Mouse (Mus musculus): ENCODE data around the gene Ampd1.

The Ampd1 gene

GRCm38 (mm10) chr3:103102454-103103390 lies 28.9 kb downstream of the Ampd1 start, which contains the start of gene Dennd2c:
Dennd2c (plus strand) TSS chr3:103102604.
- peak; percentile 94 for DNase-seq (ENCODE audit: low read depth)

- DNase-seq (ENCODE audit: low read depth), result no peak
Observed at GRCm38 (mm10) chr3:103107565-103108240, 33.9 kb downstream of the Ampd1 start.

GRCm38 (mm10) chr3:103112216-103112615 lies 38.4 kb downstream of the Ampd1 start:
- no peak for DNase-seq (ENCODE audit: low read depth)

GRCm38 (mm10) chr3:103123636-103124035 lies 49.8 kb downstream of the Ampd1 start:
- DNase-seq (ENCODE audit: low read depth), result no peak

GRCm38 (mm10) chr3:103126138-103126537 lies 52.3 kb downstream of the Ampd1 start:
- no peak for DNase-seq (ENCODE audit: low read depth)

- DNase-seq (ENCODE audit: low read depth), result no peak
Observed at GRCm38 (mm10) chr3:103127177-103127576, 53.4 kb downstream of the Ampd1 start.

GRCm38 (mm10) chr3:103127721-103128120 lies 53.9 kb downstream of the Ampd1 start:
- DNase-seq (ENCODE audit: low read depth), result no peak

- DNase-seq (ENCODE audit: low read depth), result no peak
Observed at GRCm38 (mm10) chr3:103128251-103128650, 54.4 kb downstream of the Ampd1 start.

- DNase-seq (ENCODE audit: low read depth), result no peak
Observed at GRCm38 (mm10) chr3:103129367-103130159, 55.7 kb downstream of the Ampd1 start.

GRCm38 (mm10) chr3:103130236-103130751 lies 56.5 kb downstream of the Ampd1 start:
- peak; percentile 57 for DNase-seq (ENCODE audit: low read depth)

- no peak for DNase-seq (ENCODE audit: low read depth)
Observed at GRCm38 (mm10) chr3:103133098-103133497, 59.3 kb downstream of the Ampd1 start.

- no peak for DNase-seq (ENCODE audit: low read depth)
Observed at GRCm38 (mm10) chr3:103136414-103137077, 62.7 kb downstream of the Ampd1 start.

GRCm38 (mm10) chr3:103139047-103139446 lies 65.2 kb downstream of the Ampd1 start:
- DNase-seq (ENCODE audit: low read depth), result no peak

GRCm38 (mm10) chr3:103140095-103140838 lies 66.5 kb downstream of the Ampd1 start:
- DNase-seq (ENCODE audit: low read depth), result peak; percentile 29

GRCm38 (mm10) chr3:103141287-103141686 lies 67.5 kb downstream of the Ampd1 start:
- DNase-seq (ENCODE audit: low read depth), result no peak

- DNase-seq (ENCODE audit: low read depth), result no peak
Observed at GRCm38 (mm10) chr3:103142366-103142765, 68.6 kb downstream of the Ampd1 start.

- no peak for DNase-seq (ENCODE audit: low read depth)
Observed at GRCm38 (mm10) chr3:103145336-103145735, 71.5 kb downstream of the Ampd1 start.

- DNase-seq (ENCODE audit: low read depth), result no peak
Observed at GRCm38 (mm10) chr3:103145791-103146190, 72.0 kb downstream of the Ampd1 start.

- DNase-seq (ENCODE audit: low read depth), result no peak
Observed at GRCm38 (mm10) chr3:103146330-103147166, 72.7 kb downstream of the Ampd1 start.

GRCm38 (mm10) chr3:103147775-103148174 lies 74.0 kb downstream of the Ampd1 start:
- no peak for DNase-seq (ENCODE audit: low read depth)

Data from naive thymus-derived CD4-positive, alpha-beta T cell, adult 2 months (primary cell).